Mouse (Mus musculus): Measurements from ENCODE around the gene Tfr2. TPM values are rescaled to one million over a fixed set of nuclear protein-coding genes. Genes with fewer than 3 reads are reported as not detected.
"Not testable (repeated sequence)": the region's sequence is repeated elsewhere in the genome, so short reads cannot be mapped to it uniquely, and the experiment has no call there.

Gene Tfr2
- total RNA-seq, 2 experiments from 2014 or later: 0.08 TPM; not detected in 1

GRCm38 (mm10) chr5:137610056-137610455 is 40.4 kb downstream of the Tfr2 start:
- intact Hi-C loops (cut with DNase I): no loop called here
- no peak for DNase-seq (ENCODE audit: low spot score)

GRCm38 (mm10) chr5:137610548-137611244 is 41.1 kb downstream of the Tfr2 start:
- intact Hi-C loops (cut with DNase I): no loop called here
- peak; percentile 75 for DNase-seq (ENCODE audit: low spot score)

- intact Hi-C loops (cut with DNase I): no loop called here
- DNase-seq (ENCODE audit: low spot score): peak; percentile 69
Observed at GRCm38 (mm10) chr5:137611245-137611602, 41.6 kb downstream of the Tfr2 start.

GRCm38 (mm10) chr5:137613076-137613475 is 43.4 kb downstream of the Tfr2 start:
- intact Hi-C loops (cut with DNase I): no loop called here
- DNase-seq (ENCODE audit: low spot score): no peak

GRCm38 (mm10) chr5:137613550-137613949 is 43.9 kb downstream of the Tfr2 start, which contains the start of gene Pcolce:
Gene Pcolce (minus strand): TSS chr5:137613784.
- DNase-seq (ENCODE audit: low spot score): no peak

GRCm38 (mm10) chr5:137614921-137615320 is 45.3 kb downstream of the Tfr2 start:
- intact Hi-C loops (cut with DNase I); DNase-seq (ENCODE audit: low spot score): not testable (repeated sequence)

More at GRCm38 (mm10) chr5:137613550-137613949, 43.9 kb downstream of the Tfr2 start, which contains the start of gene Pcolce:
- intact Hi-C loops (cut with DNase I): no loop called here

GRCm38 (mm10) chr5:137615347-137615746 is 45.7 kb downstream of the Tfr2 start:
- intact Hi-C loops (cut with DNase I): no loop called here
- no peak for DNase-seq (ENCODE audit: low spot score)

GRCm38 (mm10) chr5:137623937-137624530 is 54.4 kb downstream of the Tfr2 start:
- intact Hi-C loops (cut with DNase I): no loop called here
- DNase-seq (ENCODE audit: low spot score): no peak

- DNase-seq (ENCODE audit: low spot score): no peak
- intact Hi-C loops (cut with DNase I): no loop called here
Observed at GRCm38 (mm10) chr5:137627991-137628390, 58.4 kb downstream of the Tfr2 start.

- DNase-seq (ENCODE audit: low spot score): peak; percentile 100
- intact Hi-C loops (cut with DNase I): no loop called here
Observed at GRCm38 (mm10) chr5:137628498-137629305, 59.1 kb downstream of the Tfr2 start, which contains the start of the genes Fbxo24, Lrch4 and Gm20605. Gene Fbxo24 (minus strand): TSS chr5:137629002. Gene Lrch4 (plus strand): TSS chr5:137629121. Gene Gm20605 (plus strand): TSS chr5:137629175.

GRCm38 (mm10) chr5:137629306-137629721 is 59.7 kb downstream of the Tfr2 start:
- no peak for DNase-seq (ENCODE audit: low spot score)
- intact Hi-C loops (cut with DNase I): no loop called here

- intact Hi-C loops (cut with DNase I): no loop called here
- no peak for DNase-seq (ENCODE audit: low spot score)
Observed at GRCm38 (mm10) chr5:137629906-137630545, 60.4 kb downstream of the Tfr2 start.

- intact Hi-C loops (cut with DNase I): no loop called here
- peak; percentile 32 for DNase-seq (ENCODE audit: low spot score)
Observed at GRCm38 (mm10) chr5:137630602-137631001, 61.0 kb downstream of the Tfr2 start.

GRCm38 (mm10) chr5:137631171-137631570 is 61.5 kb downstream of the Tfr2 start:
- intact Hi-C loops (cut with DNase I): no loop called here

GRCm38 (mm10) chr5:137631591-137631990 is 62.0 kb downstream of the Tfr2 start:
- intact Hi-C loops (cut with DNase I): no loop called here
- no peak for DNase-seq (ENCODE audit: low spot score)

More at GRCm38 (mm10) chr5:137631171-137631570, 61.5 kb downstream of the Tfr2 start:
- DNase-seq (ENCODE audit: low spot score): peak; percentile 23

- DNase-seq (ENCODE audit: low spot score): no peak
- intact Hi-C loops (cut with DNase I): no loop called here
Observed at GRCm38 (mm10) chr5:137633397-137634084, 63.9 kb downstream of the Tfr2 start.

Measured in heart, postnatal 25 days (tissue).